In the genomic region with DNA sequence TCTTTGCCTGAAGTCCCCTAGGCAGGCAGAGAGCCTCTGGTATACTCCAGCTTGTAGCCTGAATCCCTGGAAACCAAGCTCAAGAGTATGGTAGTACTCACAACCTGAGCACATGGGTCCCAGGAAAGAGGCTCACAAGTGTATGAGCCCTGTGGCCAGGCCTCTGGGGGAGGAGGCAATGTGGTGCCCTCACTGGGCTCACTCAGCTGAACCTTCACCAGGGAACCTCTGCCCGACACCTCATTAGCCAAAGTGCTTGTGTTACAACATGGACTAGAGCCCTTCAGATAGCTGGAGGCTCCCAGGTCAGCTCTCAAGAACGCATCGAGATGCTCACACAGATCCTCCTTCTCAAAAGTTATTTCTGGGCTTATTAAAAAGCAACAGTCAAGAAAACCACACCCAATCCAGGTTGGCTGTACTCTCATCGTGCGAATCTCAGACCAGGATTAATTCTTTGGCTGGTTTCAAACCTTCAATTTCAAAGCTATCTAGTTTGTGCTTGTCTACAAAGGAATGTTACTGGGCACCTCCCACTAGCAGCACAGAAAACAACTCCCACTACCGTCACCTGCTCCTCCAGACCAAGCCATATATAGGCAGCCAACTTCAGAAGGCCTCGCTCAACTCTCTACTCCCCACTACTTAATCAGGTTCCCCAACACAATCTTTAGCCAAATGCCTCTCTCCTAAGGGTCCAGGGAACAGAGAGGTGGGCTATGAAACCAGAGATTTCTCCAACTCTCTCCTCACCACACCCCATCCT, we compare ENCODE assay signal across 1 mouse cellular context.
TF ChIP-seq lines count a peak whose summit lies in the region.

No protein-coding gene starts in this region.

TF ChIP-seq in ES-E14, 5 proteins besides CTCF, POLR2A, EP300 and RAD21:
- TF ChIP-seq ZNF384 (IDR thresholded peaks at IDR 0.05; ENCODE audit: low read depth, low read length): no peak
- TF ChIP-seq ZC3H11A (IDR thresholded peaks at IDR 0.05; ENCODE audit: borderline replicate concordance, low read depth, low read length): no peak
- no peak for TF ChIP-seq CHD2 (IDR thresholded peaks at IDR 0.05; ENCODE audit: low read depth, low read length)
- TF ChIP-seq HCFC1 (IDR thresholded peaks at IDR 0.05; ENCODE audit: borderline replicate concordance, insufficient read depth, low read length): no peak
- no peak for TF ChIP-seq MAFK (IDR thresholded peaks at IDR 0.05; ENCODE audit: insufficient read depth, low read depth, low read length)
